In the genomic region with DNA sequence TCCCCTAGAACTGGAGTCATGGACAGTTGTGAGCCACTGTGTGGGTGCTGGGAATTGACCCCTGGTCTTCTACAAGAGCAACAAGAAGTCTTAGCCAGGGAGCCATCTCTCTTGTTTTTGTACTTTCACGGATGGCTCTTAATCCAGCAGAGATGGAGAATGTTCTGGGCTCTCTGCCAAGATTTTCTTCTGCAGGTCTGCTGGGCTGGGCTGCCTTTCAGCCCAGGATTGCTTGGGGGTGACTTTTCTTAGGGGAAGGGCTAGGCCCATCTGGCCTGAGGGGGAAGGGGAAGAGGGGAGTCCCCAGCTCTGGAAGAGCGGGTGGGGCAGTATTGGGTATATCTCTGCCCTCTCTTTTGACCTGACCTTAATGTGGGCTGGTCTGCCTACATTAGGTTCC, we compare ENCODE assay signal across 7 mouse cellular contexts. TPM values are rescaled to one million over a fixed set of nuclear protein-coding genes. Genes with fewer than 3 reads are reported as not detected.
DNase-seq lines count a peak whose midpoint lies in the region; ATAC-seq and TF ChIP-seq lines count a peak whose summit lies in the region.

No protein-coding gene starts in this region.

- H3K4me2 ChIP-seq in limb, embryonic 12.5 days = no peak overlapping the region
- H3K4me2 ChIP-seq in embryonic facial prominence, embryonic 15.5 days (replicated peaks) = no peak overlapping the region
- no peak overlapping the region for H3K4me2 ChIP-seq in kidney, embryonic 16.5 days (replicated peaks; ENCODE audit: low read depth, low read length)

- no peaks in the 10 kb centered on the region for H3K27me3 ChIP-seq in limb, embryonic 12.5 days
- H3K27me3 ChIP-seq in limb, embryonic 10.5 days (ENCODE audit: low read depth, poor library complexity, severe bottlenecking) = no peaks in the 10 kb centered on the region
- H3K27me3 ChIP-seq in embryonic facial prominence, embryonic 15.5 days = no peaks in the 10 kb centered on the region
- H3K27me3 ChIP-seq in kidney, embryonic 16.5 days (ENCODE audit: insufficient read depth, low read length) = no peaks in the 10 kb centered on the region

- ATAC-seq in limb, embryonic 12.5 days (ENCODE audit: insufficient number of reproducible peaks, insufficient read depth, low FRiP score, low TSS enrichment, low read depth) = no peak
- ATAC-seq in embryonic facial prominence, embryonic 15.5 days (ENCODE audit: insufficient number of reproducible peaks, low FRiP score, low TSS enrichment, low read depth) = 0 out of 2 replicates have a peak, but pooled peaks have one; percentile 69
- peak; percentile 67; the same call in 1 of the 2 replicates for ATAC-seq in kidney, embryonic 16.5 days (ENCODE audit: low FRiP score, low TSS enrichment)

- peak overlapping the region; percentile 25; the same call in 1 of the 2 replicates for H3K27ac ChIP-seq in limb, embryonic 12.5 days
- no peak overlapping the region for H3K27ac ChIP-seq in limb, embryonic 10.5 days
- H3K27ac ChIP-seq in embryonic facial prominence, embryonic 15.5 days (replicated peaks) = peak overlapping the region; percentile 71
- no peak overlapping the region; the same call in 1 of the 2 replicates for H3K27ac ChIP-seq in kidney, embryonic 16.5 days (ENCODE audit: low read length)
- H3K27ac ChIP-seq in olfactory bulb, adult 2 months (ENCODE audit: insufficient read depth, low read depth, low read length) = 0 out of 2 replicates have a peak overlapping the region, but pooled peaks have one; percentile 12

- peaks cover 20% of the 10 kb centered on the region for H3K4me1 ChIP-seq in limb, embryonic 12.5 days (replicated peaks)
- peaks cover 5% of the 10 kb centered on the region; the same call in 1 of the 2 replicates for H3K4me1 ChIP-seq in limb, embryonic 10.5 days
- H3K4me1 ChIP-seq in embryonic facial prominence, embryonic 15.5 days = peaks cover 52% of the 10 kb centered on the region
- peaks cover 19% of the 10 kb centered on the region for H3K4me1 ChIP-seq in kidney, embryonic 16.5 days (ENCODE audit: insufficient read depth, low read length)
- peaks cover 27% of the 10 kb centered on the region for H3K4me1 ChIP-seq in olfactory bulb, adult 2 months (ENCODE audit: control insufficient read depth, insufficient read depth, low read length)

- no peak for TF ChIP-seq CTCF in olfactory bulb, adult 2 months (IDR thresholded peaks at IDR 0.05; ENCODE audit: insufficient read depth, low read depth, low read length)

- H3K9me3 ChIP-seq in limb, embryonic 12.5 days = no peaks in the 10 kb centered on the region
- no peaks in the 10 kb centered on the region for H3K9me3 ChIP-seq in limb, embryonic 10.5 days (replicated peaks)
- no peaks in the 10 kb centered on the region for H3K9me3 ChIP-seq in embryonic facial prominence, embryonic 15.5 days (replicated peaks)
- no peaks in the 10 kb centered on the region for H3K9me3 ChIP-seq in kidney, embryonic 16.5 days (ENCODE audit: low read length)

- DNase-seq in limb, embryonic 10.5 days (ENCODE audit: low spot score) = no peak
- DNase-seq in brain, adult 2 months (ENCODE audit: low read depth, low spot score) = peak; percentile 91
- no peak for DNase-seq in ovary, adult 18-20 months (ENCODE audit: low spot score)

- H3K9ac ChIP-seq in limb, embryonic 12.5 days (replicated peaks) = no peak overlapping the region
- no peak overlapping the region for H3K9ac ChIP-seq in embryonic facial prominence, embryonic 15.5 days
- no peak overlapping the region for H3K9ac ChIP-seq in kidney, embryonic 16.5 days (replicated peaks; ENCODE audit: low read length)

- 39% methylated on average over 2 of the region's 2 CpGs for WGBS in limb, embryonic 12.5 days
- 75% methylated on average over 2 of the region's 2 CpGs for whole genome bisulfite sequencing in limb, embryonic 10.5 days
- WGBS in embryonic facial prominence, embryonic 15.5 days = 16% methylated on average over 2 of the region's 2 CpGs
- WGBS in kidney, embryonic 16.5 days = 25% methylated on average over 2 of the region's 2 CpGs
- WGBS in olfactory bulb, adult 2 months = 26% methylated on average over 2 of the region's 2 CpGs

- no peak overlapping the region for H3K4me3 ChIP-seq in limb, embryonic 12.5 days (replicated peaks)
- H3K4me3 ChIP-seq in limb, embryonic 10.5 days = no peak overlapping the region
- no peak overlapping the region for H3K4me3 ChIP-seq in embryonic facial prominence, embryonic 15.5 days (replicated peaks)
- no peak overlapping the region for H3K4me3 ChIP-seq in kidney, embryonic 16.5 days (ENCODE audit: low read length)
- H3K4me3 ChIP-seq in olfactory bulb, adult 2 months (ENCODE audit: insufficient read depth, low read depth, low read length) = no peak overlapping the region

- no peak for TF ChIP-seq POLR2A in olfactory bulb, adult 2 months (IDR thresholded peaks at IDR 0.05; ENCODE audit: insufficient read depth, low read depth, low read length)

- H3K36me3 ChIP-seq in limb, embryonic 12.5 days = peaks cover 13% of the 10 kb centered on the region
- peaks cover 17% of the 10 kb centered on the region for H3K36me3 ChIP-seq in limb, embryonic 10.5 days
- peaks cover 15% of the 10 kb centered on the region for H3K36me3 ChIP-seq in embryonic facial prominence, embryonic 15.5 days
- peaks cover 13% of the 10 kb centered on the region for H3K36me3 ChIP-seq in kidney, embryonic 16.5 days (ENCODE audit: insufficient read depth, low read length)

RNA-seq across cellular contexts. Expression of a gene that starts 9.9 kb away (rescaled TPM):
- 203 and 227 TPM in 2 replicates for polyA plus RNA-seq in limb, embryonic 12.5 days (2016; fragmentation: Nextera tagmentation; extraction: Ambion mirVana)
- 203 and 211 TPM in 2 replicates for polyA plus RNA-seq in limb, embryonic 10.5 days (2016; fragmentation: Nextera tagmentation; extraction: Ambion mirVana)
- 267 and 268 TPM in 2 replicates for polyA plus RNA-seq in embryonic facial prominence, embryonic 15.5 days (2015; fragmentation: Nextera tagmentation; extraction: Ambion mirVana)
- 407 and 427 TPM in 2 replicates for polyA plus RNA-seq in kidney, embryonic 16.5 days (2015; fragmentation: Nextera tagmentation; extraction: Ambion mirVana)
- 374 TPM in 1 of 2 replicates, not detected in the other for polyA plus RNA-seq in olfactory bulb, adult 2 months (2012; ENCODE audit: insufficient read depth, insufficient read length, low replicate concordance, missing spikeins)

RNA-seq across cellular contexts. Expression of a gene that starts 25.7 kb away (rescaled TPM):
- 161 and 173 TPM in 2 replicates for polyA plus RNA-seq in limb, embryonic 12.5 days (2016; fragmentation: Nextera tagmentation; extraction: Ambion mirVana)
- polyA plus RNA-seq in limb, embryonic 10.5 days (2016; fragmentation: Nextera tagmentation; extraction: Ambion mirVana) = 157 and 163 TPM in 2 replicates
- polyA plus RNA-seq in embryonic facial prominence, embryonic 15.5 days (2015; fragmentation: Nextera tagmentation; extraction: Ambion mirVana) = 201 and 210 TPM in 2 replicates
- 251 and 263 TPM in 2 replicates for polyA plus RNA-seq in kidney, embryonic 16.5 days (2015; fragmentation: Nextera tagmentation; extraction: Ambion mirVana)
- polyA plus RNA-seq in olfactory bulb, adult 2 months (2012; ENCODE audit: insufficient read depth, insufficient read length, low replicate concordance, missing spikeins) = not detected in 2 replicates

Comparison
In these comparisons a context has a peak if more than half of its experiments do, and no peak if none do; other contexts are left out.
1. H3K27ac ChIP-seq: peak in limb, embryonic 12.5 days (single experiment), embryonic facial prominence, embryonic 15.5 days (single experiment) and olfactory bulb, adult 2 months (single experiment); none in limb, embryonic 10.5 days (single experiment) and kidney, embryonic 16.5 days (single experiment).